Mouse (Mus musculus) liver, postnatal 0 days (tissue): ENCODE results near the gene Itgbl1.

Experiments
- CTCF ChIP-seq: sonication (generic); IDR thresholded peaks from 2 replicates; pipeline ENCODE4 v1.5.1; 2016; ENCODE audit warnings: antibody characterized with exemption, low read depth
- EP300 ChIP-seq: IDR thresholded peaks from 2 replicates; pipeline ENCODE4 v1.6.1; 2016; ENCODE audit warnings: antibody characterized with exemption, low read depth, mild to moderate bottlenecking

GRCm38 (mm10) chr14:123659921-123660385, at the start of gene Itgbl1:
- TF ChIP-seq CTCF (no peak), EP300 (no peak)
